Mouse (Mus musculus) A20 (cell line): ENCODE results near the gene Fndc3b.
A peak's percentile ranks its signal among the peaks of the same experiment; 100 is the strongest.

Experiments
- DNase-seq: peaks from one replicate; pipeline ENCODE4 v3.0.0-alpha.2; 2011; ENCODE audit warnings: low read depth, low spot score

Gene Fndc3b

DNA sequence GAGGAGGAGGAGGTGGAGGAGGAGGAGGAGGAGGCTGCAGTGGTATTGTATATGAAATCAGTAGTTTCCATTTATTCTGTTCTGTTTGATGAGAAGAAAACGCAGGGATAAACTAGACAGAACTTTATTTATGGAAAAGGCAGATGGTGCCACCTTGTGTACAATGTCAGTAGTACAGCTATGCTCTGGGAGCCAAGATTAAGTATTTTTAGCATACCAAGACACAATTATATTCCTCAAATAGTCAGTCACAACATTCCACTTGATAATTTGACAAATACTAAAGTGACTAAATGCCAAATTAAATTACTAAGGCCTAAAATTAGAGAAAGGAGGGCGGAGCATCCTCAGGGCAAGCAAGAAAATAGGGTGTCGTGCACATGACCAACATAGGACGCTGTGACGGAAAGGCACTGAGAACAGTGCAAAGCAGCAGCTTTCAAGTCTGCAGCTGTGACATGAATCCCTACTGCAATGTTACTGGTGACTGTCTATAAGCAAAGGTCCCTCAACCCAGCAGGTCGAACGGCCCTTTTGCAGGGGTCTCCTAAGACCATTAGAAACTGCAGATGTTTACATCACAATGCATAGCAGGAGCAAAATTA is 244.7 kb downstream of the Fndc3b start:
- peak; percentile 55 for DNase-seq

DNA sequence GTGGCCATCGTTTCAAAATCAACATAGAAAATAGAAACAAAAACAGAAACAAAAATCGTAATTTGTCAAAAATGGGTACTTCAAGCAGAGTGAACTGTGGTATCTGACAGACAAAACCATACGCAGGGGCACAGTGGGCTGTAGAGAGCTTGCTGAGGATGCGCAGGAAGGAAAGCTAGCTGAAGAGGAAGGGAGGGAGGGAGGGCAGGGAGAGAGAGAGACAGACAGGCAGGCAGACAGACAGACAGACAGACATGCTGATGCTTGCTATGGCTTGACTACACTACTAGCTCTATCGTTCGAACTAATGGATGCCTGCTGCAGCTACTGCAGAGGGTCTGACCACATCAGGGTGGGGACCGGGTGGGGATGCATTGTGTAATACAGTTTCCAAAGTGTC is 247.7 kb downstream of the Fndc3b start:
- DNase-seq, result no peak

DNA sequence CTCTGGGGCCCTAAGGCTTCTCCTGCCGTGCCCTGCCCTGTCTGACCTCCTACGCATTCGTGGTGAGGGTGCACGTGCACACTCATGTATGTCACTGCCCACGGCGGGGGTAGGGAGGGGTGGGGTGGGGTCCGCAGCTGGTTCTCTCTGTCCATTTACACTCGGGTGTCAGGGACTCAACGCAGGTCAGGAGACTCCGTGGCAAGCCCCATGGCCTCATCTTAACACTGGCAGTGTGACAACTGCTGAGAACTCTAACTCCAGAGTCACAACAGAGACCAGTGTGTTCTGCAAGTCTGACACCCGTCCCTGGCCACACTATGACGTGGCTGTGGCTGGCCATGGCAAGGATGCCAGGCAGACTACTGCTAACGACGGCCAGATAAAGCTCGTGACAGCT is 248.2 kb downstream of the Fndc3b start:
- no peak for DNase-seq

DNA sequence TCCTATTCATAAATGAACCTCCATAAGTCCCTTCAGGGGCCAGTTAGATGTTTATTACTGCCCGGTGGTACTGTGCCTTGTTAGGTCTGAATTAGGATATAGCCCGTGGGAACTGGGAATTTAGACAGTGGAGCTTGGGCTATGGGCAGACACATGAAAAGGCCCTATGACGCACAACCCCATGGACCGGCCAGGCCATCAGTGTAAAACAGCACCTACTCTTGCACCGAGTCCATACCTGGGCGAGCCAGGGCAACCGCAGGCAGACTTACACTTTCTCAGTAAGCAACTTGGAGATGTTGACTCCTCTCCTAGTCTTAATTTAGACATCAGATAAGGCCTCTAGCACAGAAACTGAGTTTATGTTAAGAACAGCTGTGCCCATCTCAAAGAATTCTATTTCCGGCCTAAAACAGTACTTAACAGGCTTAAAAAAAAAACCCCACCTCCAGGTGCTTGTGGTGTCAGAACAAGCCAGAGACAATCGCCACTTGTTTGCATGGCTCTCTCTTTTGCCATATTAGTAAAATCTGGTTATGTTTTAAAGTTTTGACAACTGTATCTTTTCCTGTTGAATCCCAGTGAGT is 248.7 kb downstream of the Fndc3b start:
- peak; percentile 75 for DNase-seq

DNA sequence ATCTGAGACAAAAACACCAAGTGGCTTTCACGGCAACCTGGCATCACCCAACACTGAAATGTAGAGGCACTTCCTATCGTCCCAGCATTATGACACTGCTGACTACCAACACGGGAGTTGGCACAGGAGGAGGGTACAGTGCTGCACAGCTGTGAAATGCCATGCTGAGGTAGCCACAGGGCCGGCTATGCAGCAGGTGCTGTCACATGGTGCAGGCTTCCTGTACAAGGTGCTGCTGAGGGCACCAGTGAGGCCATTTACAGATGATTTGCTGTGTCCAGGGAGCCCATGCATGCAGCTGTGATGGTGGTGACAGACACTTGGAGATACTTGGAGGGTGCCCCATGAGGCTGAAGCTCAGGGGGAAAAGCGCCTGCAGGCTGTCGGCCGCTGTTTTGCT is 249.2 kb downstream of the Fndc3b start:
- peak; percentile 45 for DNase-seq

DNA sequence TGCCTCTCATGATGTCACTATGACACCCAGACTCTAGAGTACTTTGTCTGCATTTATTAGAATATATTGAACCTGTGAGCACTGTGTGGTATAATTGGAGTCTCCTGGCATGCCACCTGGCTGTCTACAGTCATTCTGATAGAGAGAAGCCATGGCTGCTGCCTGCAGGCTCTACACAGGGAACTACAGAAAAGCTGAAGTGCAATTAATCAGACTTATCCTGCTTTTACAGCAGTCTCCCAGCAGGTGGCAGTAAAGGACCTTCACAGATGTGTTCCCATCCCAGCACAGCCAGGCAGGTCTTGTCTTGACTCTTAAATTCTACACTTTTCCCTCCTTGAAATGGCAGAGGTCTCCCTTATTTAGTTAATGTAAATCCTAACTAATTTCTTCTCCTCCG is 250.1 kb downstream of the Fndc3b start:
- peak; percentile 83 for DNase-seq

DNA sequence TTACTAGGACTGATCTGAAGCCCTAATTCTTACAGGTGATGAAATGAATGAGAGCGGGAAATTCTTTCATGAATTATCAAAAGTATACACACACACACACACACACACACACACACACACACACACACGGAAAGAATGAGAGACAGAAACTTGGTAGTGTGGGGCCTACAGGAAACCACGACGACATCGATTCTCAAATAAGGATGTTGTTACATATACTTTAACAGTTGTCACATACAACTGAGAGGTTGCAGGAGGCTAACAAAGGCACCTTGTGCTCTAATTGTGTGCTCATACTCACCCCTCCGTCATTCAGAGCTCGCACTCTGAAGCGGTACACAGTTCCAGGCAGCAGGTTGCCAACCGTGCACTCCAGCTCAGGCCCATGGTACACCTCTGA is 252.7 kb downstream of the Fndc3b start:
- no peak for DNase-seq

DNA sequence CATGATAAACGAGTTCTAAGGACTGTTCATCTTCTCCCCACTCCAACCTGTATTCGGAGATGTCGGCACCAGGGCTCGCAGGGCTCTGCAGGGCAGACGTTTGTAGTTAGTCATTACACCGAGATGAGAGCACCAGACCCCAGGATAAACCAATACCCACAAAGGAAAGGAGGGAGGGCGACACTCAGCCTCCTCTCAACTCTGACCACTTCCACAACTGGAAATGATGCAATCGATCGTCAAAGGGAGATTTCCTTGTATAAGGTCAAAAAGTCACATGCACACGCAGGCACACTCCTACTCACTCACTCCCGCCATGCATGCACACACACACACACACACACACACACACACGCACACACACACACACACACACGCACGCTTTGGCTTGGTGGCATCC is 254.6 kb downstream of the Fndc3b start:
- DNase-seq, result no peak

DNA sequence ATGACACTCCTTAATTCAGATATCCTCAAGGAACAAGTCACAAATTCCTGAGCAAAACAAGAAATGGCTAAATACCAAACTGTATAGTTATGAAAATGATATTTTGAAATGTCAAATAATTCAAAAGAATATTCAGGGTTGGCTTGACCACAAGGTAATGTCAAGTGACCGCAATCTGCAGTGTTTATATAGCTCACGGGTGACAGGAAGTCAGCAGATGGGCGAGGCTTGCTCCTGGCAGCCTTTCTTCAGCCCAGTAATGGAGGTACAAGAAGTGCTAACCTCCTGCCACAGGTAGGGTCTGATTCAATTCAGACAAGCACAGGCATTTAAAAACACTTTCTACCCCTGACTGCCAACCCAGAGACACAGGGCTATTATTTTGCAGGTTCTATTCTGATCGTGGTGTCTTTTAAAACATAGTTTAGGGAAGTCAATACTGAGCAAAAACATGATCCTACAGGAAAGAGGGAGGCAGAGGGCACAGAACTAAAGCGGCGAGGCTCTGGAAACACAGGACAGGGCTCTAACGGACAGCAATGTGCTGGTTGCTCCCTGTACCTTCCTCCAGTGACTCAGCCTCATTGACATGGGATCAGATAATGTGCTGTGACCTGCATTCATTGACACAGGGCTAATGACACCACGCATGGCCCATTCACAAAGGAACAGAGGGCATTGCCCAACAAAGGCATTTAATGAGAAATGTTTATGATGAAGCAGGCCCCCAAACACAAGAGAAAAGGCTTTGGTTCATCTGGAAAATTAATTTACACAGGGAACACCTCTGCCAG is 256.5 kb downstream of the Fndc3b start:
- DNase-seq, result no peak

DNA sequence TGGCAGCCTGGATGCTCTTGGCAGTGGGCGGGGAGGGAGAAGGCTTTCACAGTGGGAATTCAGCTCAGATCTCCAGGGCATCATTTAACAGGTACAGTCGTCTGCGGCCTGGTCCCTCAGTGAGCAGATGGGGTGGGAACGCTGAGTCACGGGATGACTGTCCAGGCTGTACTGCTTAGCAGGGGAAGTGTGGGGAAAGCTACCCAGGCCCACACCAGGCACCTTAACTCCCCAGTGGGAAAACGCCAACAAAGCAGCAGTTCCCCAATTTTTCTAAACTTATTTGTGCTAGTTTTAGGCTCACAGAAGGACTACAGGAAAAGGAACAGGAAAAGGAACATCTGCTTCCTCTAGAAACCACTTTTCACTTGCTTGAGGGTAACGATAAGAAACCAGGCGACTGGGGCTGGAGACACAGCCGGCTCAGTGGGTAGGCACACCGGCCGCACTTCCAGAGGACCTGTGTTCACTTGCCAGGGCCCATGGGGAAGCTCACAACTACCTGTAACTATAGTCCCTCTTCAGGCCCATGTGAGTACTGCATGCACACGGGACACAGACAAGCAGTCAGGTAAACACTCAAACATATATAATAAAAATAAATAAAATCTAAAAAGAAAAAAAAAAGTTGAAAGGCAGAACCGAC is 257.5 kb downstream of the Fndc3b start:
- no peak for DNase-seq

DNA sequence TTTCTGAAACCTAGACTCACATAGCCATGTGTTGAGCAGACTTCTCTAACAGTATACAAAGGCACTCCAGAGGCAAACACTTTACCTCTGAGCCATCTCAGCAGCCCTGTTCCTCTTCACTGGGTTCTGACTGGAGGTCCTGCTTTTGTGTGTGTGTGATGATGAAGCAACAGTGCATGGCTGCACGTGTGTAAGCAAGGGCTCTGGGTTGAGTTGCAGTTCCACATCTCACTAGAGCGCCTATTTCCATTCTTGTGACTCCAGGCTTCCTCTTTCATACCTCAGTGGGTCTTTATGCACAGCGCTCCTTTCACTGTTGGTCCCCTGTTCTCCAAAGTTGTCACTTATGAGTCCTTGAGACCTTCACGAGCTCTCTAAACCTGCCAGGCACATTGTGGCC is 261.7 kb downstream of the Fndc3b start:
- peak; percentile 82 for DNase-seq

DNA sequence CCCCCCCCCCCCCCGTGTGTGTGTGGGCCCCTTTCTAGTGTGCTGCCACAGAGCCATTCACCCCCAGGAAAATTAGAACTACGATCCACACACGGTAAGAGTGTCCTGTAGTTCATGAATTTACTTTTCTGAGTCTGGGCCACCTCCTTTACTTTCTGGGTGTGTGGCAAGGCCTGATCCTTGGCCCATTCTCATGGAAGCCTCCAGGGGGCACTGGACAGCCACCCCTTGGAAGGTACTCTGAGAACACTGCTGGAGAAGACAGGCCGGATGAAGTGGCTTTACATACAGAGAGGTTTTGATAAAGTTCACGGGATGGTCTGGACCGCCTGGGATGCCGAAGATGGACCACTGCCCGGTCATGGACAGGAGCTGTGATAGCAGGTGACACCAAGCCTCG is 262.7 kb downstream of the Fndc3b start:
- no peak for DNase-seq

DNA sequence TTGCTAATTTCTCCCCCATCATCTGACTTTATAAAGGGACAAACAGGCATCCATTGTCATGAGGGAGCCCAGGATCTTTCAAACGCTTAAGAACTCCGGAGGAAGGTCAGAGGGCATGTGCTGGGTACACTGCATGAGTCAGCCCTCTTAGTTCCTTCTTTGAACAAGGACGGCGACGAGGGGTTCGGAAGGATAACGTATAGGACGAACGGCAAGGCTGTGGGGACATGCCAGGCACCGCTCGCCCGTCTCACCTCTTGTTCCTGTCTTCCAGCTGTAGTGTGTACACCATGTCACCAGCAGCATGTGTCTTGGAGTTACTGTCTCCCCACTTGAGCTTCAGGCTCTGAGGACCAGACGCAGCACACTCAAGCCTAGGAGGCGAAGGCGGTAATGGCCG is 271.4 kb downstream of the Fndc3b start:
- DNase-seq, result no peak

DNA sequence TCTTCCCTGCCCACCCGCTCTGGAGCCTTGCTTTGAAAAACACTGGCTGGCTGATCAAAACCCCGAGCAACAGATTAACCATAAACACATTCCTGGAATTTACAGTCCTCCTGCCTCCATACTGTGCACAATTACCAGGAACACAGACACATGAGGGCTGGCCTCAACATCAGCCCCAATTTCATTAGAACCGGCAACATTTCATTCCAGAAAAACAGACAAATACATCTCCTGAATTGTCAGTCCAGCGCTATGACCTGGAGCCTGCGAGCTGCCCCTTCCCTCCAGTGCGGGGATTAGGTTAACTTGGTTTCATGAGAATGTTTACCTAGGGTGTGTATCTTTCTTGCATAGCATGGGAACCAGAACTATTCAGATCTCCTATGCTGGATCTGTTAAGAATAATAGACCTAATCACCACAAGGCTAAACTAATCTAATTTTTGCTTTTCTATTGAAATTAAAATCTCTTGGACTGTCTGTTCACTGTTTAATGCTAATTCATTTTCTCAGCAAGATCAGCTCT is 275.9 kb downstream of the Fndc3b start:
- no peak for DNase-seq

DNA sequence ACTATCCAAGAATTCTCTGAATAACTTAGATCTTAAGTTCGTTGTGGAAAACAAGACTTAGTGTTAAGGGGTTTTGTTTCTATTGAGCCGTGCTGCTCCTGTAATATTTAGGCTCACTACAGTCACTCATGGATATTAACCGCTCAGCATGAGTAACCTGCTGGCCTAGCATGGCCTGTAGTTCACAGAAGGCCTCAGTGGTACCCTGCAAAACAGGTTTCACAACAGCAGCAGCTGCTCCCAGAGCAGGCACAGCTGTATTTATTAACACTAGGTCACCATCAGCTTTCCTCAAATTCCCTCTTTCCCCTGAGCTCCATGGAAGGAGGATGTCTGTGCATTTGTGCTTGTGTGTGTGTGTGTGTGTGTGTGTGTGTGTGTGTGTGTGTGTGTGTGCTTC is 278.1 kb downstream of the Fndc3b start:
- no peak for DNase-seq

DNA sequence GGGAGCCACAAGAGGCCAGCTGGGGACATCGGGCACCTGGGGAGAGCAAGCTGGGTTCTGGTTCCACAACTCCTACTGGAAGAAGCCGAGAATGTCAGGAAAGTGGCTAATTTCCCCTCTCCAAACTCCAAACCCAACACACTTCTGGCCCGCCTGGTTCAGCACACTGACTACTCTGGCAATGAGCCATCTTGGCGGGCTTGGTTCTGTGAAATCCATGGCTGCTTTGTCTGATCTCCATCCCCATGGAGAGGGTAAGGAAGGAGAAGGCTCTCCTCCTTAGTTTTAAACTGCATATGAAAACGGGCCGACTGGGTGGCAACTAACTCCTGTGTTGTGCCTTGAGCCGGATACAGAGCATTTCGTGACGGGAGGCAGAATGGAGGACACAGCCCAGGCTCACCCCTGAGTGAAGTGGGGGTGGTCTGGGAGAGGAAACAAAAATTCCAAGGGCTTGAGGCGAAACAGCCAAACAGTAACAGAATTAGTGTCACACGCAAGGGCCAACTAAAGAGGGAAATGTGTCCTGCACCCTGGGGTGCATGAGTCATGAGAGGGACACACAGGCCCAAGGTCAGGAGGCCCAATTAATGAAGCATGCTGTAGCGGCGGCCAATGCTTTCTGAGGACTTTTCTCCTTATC is 280.4 kb downstream of the Fndc3b start:
- DNase-seq, result no peak

DNA sequence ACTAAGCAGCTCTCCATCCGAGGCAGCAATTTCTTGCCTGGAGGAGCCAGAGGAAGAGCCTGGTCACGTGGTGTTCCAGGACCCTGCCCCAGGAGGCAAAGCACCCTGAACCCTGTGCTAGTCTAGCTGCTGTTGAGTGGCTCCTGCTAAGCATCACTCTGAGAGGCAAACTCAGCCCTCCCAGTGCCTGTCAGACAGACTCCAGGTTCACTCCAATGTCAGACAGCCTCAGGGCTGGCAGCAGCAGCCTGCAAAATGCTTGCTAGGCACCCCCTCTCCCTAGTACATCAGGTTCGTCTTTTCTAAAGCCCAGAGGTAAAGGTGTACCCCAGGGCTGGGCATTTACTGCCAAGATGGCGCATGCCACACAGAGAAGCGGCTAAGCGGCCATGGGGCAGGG is 283.7 kb downstream of the Fndc3b start:
- DNase-seq, result no peak

DNA sequence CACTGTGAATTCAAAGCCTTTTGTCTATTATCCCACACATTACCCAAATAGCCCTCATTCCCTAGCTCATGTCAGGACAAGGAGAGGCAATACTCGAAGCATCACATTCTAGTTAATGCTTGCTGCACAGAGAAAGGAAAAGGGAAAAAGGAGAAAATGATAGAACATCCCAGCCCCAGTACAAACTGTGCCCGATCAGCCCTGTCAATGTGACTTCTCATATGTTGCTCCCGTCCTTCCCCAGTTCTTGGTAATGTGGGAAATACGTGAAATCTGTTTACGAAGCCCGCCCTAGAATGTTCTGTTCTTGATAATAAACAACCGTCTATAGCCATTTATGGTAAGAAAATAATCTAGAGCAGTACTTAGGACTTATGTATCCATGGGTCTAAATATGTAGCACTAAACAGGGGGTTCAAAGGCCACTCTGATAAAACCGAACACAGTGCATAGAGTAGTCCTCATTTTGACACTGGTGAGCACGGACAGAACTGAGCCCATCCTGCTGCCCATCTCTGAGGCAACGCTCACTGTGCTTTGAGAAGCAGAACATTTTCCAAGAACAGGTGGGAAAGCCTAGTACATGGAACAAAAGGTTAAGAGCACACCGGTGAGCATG is 286.9 kb downstream of the Fndc3b start:
- no peak for DNase-seq

DNA sequence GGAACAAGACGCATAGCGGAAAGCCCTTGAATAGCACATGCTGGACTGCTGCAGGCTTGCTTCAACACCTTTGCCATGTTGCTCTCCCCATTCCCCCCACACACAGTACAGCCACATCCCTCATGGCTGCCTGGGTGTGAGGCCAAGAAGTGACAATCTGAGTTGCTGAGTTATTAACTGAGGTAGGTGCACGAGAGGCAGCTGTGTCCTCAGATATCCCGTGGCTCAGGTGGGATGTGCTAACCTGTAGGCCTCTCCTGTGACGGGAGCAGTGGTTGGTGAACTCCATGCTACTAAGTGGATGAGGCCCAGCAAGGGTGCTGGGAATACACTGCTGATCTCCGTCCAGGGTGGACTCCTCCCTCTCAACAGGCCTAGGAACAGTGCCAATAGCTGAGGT is 288.6 kb downstream of the Fndc3b start:
- no peak for DNase-seq

DNA sequence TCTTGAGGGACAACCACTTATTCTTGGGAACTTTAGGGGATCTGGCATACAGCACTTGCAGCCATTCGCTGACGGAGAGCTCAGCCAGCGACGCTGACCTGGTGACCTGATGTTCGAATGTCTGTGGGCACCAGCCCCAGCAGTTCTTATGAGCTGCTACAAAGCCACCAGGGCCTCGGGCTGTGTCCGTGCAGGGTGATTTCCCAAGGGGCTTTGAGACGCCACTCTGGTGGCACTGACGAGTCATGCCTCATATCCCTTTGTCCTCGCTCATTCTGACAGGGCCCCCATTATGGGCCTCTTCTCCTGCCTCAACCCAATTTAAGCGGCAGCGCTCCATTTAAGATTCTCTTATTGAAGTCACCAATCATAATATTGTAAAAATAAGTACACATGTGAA is 289.1 kb downstream of the Fndc3b start:
- DNase-seq, result no peak

DNA sequence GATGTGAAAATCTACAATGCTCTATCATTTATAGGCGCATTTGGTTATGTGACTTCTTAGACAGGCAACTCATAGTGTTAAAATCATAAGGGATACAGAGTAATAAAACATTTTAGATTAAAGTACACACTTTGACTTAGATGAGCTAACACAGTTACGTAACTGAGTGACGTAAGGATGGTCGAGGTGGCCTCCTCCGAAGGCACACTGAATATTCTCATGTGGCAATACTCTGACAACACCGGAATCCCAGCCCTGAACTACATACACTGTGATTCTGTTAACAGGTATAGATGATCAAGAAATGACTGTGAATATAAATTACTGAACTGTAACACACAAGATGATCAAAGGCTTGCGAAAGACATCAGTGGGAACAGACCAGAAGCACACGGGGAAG is 292.5 kb downstream of the Fndc3b start:
- DNase-seq, result no peak

DNA sequence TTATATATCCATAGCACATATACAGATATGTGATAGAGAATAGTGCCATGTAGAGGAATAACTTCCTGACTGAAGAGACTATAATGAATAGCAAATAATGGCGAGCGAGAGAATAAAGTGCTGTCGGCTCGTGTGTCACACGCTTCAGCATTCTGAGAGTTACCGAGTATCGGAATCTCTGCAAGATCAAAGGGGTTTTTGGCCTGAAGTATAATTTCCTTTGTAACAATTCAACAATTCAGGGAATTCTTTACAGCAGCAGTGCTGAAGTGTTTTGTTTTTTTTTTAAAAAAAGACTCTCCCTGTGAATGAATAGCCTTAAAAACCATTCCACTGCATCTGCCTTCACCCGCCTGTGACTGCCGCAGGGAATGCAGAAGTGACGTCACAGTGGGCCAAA is 294.3 kb downstream of the Fndc3b start:
- no peak for DNase-seq
